Mouse (Mus musculus): ENCODE measurements at regions not wholly inside any gene's neighbourhood (a gene's known extent, or its start where the extent isn't known, plus 50 kb on each side); places are given as distances from the start of the nearest gene placed in this dataset.
A peak's percentile ranks its signal among the peaks of the same experiment; 100 is the strongest.

DNA sequence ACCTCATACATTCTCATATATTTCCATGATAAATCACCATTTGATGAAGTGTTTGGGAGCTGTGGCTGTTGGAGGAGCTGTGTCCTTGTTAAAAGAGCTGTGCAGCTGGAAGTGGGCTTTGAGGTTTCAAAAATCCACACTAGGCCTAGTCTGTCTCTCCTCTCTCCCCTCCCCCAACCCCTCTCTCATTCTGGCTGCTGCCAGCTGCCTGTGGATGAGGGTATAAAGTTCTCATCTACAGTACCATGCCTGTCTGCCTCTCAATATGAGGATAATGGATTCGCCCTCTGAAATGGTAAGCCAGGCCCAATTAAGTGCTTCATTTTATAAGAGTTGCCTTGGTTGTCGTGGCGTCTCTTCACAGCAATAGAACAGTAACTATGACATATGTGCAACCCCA is 501.4 kb upstream of the Castor2 start:
- ATAC-seq (ENCODE audit: insufficient number of reproducible peaks, low FRiP score, low TSS enrichment), result no peak

DNA sequence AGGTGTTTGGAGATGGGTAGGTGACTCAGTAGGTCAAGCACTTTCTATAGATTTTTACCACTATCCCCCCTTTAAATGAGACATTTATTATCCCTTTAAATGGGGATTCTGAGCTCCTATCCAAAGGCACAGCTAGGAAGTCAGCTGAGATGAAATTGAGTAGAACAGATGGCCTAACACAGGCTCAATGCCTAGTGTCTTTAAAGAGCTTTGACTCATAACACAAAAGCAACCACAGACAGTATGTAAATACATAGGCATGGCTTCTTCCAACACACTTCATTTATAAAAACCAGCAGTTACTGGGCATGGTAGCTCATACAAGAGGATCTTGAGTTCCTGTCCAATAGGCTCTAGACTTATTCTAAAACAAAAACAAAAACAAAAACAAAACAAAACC is 513.0 kb upstream of the Castor2 start:
- no peak for ATAC-seq (ENCODE audit: insufficient number of reproducible peaks, low FRiP score, low TSS enrichment)

DNA sequence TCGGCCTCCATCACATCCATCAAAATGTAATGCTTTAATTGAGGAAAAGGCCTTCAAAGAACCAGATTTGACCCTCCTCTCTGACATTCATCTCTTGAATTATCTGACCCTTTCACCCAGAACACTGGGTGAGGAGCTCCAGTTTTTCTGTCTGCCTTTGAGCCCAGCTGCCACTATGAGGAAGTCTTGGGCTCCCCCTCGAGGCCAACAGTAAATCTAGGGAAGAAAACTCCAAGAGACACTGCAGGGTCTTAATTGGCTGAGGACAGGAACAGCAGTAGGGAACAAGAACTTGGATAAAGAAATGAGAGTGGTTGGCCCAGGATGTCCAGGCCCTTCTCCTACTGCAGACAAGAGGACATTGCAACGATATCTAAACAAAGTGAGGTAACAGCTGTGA is 514.3 kb upstream of the Castor2 start:
- ATAC-seq (ENCODE audit: insufficient number of reproducible peaks, low FRiP score, low TSS enrichment), result no peak

DNA sequence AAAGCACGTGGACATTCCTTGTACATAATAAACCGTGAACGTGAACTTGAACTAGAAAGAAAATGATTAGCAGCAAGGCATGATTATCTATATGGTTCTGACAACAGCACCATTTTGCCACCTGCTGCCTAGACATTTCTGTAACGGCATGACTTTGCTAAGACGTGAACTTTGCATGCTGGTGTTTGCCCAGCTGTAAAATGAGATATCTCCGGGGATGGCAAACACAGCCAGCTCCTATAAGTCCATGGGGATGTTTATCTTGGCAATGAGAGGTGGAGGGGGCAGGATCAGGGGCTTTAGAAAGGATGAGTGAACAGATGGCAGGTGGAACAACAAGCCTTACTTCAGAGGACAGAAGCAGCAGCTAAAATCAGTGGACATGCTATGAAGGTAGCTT is 522.9 kb upstream of the Castor2 start:
- ATAC-seq (ENCODE audit: insufficient number of reproducible peaks, low FRiP score, low TSS enrichment), result no peak

DNA sequence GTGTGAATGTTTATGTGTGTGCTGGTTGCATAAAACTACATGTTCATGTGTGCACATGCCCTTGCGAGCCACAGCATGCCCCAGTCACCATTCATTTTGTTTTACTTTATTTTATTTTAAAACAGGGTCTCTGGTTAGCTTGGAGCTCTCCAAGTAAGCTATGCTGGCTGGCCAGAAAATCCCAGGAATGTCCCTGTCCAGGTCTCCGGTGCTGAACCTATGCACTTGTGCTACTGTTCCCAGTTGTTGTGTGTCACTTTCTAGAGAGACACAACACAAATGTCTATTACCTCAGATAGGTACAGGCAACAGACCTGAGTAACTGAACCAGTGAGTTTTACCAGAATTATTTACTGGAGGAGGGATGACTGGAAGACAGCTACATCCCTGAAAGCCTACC is 530.4 kb upstream of the Castor2 start:
- ATAC-seq (ENCODE audit: insufficient number of reproducible peaks, low FRiP score, low TSS enrichment), result no peak

DNA sequence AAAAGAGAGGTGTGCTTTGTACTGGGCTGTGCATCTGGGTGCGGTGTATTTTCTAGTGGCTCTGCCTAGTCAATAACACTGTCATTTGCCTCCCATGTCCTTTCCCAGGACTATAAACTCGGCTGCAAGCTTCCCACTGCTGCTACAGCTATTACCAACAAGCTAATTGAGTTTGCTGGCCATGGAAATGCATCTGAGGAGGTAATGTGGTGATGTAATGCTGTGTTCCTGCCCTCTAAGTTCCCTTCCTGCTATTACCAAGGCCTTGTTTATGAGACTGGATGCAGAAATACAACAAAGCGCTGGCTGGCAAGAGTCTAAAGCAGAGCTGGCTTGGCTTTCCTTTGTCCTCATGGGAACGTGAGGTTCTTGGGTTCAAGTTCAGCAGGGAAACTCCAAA is 533.0 kb upstream of the Castor2 start:
- ATAC-seq (ENCODE audit: insufficient number of reproducible peaks, low FRiP score, low TSS enrichment), result no peak

DNA sequence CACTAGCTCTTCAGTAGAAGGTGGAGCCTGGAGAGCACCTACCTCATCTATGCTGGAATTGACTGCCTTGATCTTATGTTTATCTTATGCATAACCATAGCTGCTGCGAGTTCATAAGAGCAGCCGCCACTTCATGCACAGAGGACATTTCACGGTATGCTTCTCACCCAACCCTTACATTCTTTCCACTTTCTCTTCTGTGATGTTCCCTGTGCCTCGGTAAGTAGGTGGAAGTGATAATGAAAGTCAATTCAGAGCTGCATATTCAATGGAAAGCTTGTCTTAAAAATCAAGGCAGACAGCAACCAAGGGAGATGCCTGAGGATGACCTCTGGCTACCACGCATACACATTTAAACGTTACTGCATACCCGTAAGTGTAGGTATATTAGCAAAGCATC is 548.9 kb upstream of the Castor2 start:
- no peak for ATAC-seq (ENCODE audit: insufficient number of reproducible peaks, low FRiP score, low TSS enrichment)

DNA sequence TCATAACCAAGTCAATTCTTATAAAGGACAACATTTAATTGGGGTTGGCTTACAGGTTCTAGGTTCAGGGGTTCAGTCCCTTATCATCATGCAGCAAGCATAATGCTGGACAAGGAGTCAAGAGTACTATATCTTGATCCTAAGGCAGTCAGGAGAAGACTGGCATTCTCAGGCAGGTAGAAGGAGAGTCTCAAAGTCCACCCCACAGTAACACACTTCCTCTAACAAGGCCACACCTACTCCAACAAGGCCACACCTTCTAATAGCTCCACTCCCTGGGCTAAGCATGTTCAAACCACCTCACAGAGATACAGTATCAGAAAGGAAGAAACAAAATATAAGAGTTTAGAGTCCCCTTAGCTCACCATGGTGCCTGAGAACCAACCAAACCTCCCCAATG is 557.3 kb upstream of the Castor2 start:
- no peak for ATAC-seq (ENCODE audit: insufficient number of reproducible peaks, low FRiP score, low TSS enrichment)

DNA sequence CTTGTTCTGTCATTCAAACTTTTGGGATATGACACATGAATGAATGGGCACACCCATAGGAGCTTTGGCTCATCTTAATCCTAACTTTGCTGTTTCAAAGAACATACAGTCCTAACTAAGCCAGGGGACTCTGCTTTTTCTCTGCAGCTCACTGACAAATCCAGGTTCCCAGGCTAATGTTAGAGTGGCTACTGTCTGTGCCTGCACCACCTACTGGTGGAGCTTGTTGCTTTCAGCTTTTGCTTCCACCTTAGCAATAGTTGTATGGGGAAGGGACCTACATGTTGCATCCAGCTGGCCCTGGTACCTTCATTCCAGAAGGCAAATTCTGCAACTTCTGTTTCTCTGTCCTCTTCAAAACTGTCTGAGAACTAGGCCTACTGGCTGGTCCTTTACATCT is 566.8 kb upstream of the Castor2 start:
- no peak for ATAC-seq (ENCODE audit: insufficient number of reproducible peaks, low FRiP score, low TSS enrichment)

DNA sequence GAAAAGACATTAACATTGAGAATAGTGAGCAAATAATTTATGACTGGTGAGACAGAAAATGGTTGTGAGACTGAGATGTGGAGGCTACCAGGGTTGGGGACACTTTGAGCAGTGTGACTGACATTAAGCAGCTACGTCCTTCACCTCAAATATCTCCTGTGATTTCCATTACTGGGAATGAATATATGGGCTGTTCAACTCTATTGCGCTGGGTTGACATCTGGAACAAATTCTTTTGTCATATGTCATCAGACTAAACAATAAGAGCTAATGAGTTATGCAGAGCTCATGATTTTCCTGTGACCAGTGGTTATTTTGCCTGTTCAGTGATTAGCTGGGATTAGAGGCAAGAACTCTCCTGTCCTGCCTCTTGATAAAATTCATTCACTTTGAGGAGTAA is 593.9 kb upstream of the Castor2 start:
- ATAC-seq (ENCODE audit: insufficient number of reproducible peaks, low FRiP score, low TSS enrichment), result no peak

DNA sequence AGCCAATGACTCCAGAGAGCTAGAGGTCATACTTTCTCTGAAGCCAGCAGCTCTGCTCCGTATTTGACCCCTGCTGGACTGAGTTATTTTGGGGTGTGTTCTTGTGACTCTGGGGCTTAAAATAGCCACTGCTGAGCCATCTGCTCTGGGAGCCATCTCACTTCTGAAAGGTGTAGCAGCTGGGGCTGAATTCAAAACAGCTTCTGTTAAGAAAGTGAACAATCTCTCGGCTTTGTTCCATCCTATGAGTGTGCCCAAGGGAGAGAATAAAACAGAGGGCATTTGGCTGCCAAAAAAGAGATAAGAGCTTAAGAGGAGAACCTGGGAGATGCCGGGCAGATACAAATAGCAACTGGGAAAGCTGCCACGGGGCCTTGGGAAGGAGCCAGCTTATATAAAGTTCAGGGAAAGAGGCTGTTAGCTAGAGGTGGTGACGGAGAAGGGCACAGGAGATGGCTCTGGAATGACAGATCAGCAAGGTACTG is 611.7 kb upstream of the Castor2 start:
- ATAC-seq (ENCODE audit: insufficient number of reproducible peaks, low FRiP score, low TSS enrichment), result peak; percentile 88

DNA sequence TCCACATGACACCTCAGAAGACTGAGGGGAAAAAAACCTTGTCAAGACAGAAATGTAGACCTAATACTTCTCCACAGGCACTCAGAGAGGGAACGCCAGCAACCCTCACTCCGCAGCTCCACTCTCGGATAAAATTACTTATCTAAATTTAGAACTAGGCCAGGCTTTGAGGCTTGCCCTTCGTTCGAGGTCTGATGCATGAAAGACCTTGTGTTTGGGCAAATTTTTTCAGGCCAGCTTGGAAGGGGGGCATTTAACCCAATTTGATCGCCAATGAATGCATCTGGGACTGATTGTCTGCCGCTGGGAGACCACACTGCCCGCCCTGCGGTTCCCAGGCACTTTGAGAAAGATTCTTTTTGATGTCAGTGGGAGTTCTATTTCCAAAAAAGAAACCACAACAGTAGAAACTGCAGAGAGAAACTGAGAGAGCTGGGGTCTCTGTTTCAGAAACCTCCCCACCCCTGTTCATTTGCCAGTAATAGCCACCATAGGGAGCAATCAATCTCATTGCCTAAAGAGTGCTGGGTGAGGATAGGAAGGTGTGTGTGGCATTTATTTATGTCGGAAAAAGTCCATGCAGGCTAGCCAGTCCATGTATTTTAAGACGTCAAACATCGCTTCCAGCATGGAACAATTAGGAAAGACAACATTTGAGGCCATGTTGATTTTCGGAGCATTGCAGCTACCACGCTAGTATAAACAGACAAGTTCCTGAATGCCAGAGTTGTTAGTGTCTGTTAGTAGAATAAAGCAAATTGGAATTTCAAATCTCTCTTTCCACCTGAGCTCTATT is 617.0 kb upstream of the Castor2 start:
- peak; percentile 45; the same call in 1 of the 2 replicates for ATAC-seq (ENCODE audit: insufficient number of reproducible peaks, low FRiP score, low TSS enrichment)

DNA sequence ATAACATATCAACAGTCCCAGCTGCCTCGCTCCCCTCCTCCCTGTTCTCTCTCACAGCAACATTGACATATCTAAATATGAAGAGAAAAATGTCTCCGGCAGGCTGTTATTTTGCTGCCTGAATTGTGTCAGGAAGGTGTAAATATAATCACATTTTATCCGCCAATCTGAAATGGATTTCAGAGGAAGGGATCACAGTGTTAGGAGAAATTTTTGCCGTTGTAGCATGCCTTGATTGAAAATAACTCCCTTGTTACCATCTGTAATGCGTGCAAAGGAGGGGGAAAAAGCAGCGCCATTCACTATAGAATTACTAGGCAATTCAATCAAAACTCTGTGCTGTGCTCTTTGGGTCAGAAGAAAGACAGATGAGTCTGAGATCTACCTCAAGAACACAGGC is 620.3 kb upstream of the Castor2 start:
- no peak for ATAC-seq (ENCODE audit: insufficient number of reproducible peaks, low FRiP score, low TSS enrichment)

DNA sequence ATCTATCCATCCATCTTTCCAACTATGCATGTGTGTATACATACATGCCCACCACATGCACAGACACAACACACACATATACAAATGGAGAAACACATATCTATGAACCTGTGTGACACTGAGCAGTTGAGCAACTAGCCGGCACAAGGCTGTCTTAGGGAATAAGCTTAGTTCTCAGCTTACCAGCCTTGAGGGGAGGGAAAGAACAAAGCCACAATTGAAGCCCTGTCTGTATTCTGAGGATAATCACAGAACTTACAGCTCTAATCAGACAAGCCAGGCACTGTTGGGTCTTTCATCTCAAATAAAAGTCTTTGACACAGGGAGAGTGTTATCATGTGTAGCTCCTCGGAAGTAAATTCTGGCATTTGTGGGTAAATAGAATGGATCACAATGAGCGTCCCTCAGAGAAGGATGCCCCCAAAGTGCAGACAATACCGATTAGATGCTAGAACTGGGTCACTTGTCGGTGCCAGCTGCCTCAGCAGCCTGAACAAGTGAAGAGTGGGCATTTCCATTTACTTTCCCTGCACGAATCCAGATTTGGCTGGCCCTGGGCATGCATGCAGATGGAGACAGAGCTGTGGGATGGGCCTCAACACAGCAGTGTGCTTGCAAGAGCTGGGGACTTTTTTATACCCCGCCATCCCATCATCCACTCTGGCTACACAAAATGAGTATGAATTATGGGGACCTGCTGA is 646.0 kb upstream of the Castor2 start:
- ATAC-seq (ENCODE audit: insufficient number of reproducible peaks, low FRiP score, low TSS enrichment), result peak; percentile 36; the same call in 1 of the 2 replicates

DNA sequence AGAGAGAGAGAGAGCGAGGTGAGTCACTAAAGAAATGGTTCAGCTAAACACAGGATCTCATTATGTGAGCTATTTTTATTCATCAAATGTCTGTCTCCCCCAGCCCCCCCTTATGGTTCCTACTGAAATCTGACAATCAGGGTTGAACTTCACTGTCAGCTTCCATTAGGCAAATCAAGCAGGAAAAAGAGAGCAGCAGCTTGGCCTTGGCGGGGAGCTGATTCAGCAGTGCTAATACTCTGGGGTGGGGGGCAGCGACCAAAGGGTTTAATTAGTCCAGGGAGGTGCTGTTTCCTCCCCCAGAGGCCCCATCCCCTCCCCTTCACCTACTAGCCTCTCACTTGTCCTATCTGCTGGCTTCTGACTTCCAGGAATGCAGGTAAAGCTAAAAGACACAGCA is 649.6 kb upstream of the Castor2 start:
- no peak for ATAC-seq (ENCODE audit: insufficient number of reproducible peaks, low FRiP score, low TSS enrichment)

DNA sequence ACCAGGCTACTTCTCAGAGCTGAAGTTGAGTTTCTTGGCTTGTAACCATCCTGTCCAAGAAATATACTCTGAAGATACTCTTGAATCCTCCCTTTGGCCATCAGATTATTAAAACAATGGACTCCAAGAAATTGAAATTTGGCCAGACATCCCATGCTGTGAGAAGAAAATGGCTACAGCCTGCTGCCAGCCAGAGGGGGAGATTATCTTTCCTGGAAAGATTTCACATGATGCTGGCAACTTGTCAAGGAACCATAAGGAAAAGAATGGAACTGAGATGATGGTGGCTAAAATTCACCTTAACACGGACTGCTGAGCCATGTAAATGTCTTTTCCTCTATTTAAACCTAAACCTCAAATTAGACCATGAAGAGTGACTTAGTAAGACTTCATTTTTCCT is 698.7 kb upstream of the Castor2 start:
- ATAC-seq (ENCODE audit: insufficient number of reproducible peaks, low FRiP score, low TSS enrichment), result no peak

DNA sequence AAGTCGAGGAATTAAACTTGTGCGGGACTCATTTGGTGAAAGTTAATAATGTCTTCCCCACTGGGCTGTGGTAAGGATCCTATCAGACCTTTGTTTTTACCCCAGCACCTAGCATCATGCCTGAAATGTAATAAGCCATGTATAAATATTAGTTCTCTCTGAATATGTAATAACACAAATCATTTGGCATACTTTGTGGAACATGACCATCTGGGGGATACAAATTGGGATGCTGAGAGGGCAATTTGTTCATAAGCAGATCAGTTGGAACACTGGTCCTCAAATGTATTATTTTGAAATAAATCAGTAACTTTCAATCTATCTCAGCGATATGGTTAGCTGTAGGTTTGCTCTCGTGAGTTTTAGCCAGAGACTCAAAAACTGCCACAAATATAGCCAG is 709.6 kb upstream of the Castor2 start:
- ATAC-seq (ENCODE audit: insufficient number of reproducible peaks, low FRiP score, low TSS enrichment), result no peak

DNA sequence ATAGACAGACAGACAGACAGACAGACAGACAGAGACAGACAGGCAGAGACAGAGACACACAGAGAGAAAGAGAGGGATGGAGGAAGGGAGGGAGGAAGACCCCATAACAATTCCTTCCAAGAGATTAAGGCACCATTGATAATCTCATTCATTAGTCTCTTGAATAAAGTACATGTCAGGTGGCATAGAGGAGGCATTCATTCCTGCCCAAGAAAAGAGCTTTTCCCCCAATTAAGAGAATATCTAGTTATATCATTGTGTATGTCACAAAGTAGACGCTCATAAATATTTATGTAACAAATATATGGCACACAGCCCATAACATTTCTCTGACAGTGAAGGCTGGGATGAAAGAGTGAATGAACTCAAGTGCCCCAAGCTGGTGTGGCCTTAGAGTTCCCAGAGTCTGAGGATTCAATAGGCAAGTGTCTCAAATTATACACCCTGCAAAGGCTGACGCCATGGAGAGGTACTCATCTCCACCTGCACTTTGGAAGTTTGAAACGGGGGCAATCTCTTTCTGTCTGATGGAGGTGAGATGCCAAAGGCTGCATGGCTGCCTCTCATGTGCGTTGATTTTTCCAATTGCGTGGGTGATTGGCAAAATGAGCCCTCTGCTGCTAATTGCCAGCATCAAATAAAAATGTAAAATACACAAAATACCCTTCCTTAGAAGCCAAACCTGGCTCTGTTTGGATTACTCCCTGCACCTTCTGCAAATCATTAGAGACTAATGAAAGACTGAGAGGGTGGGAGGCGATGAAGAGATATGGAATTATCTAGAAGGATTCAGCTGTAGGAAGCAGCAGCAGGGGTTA is 710.3 kb upstream of the Castor2 start:
- ATAC-seq (ENCODE audit: insufficient number of reproducible peaks, low FRiP score, low TSS enrichment), result no peak

DNA sequence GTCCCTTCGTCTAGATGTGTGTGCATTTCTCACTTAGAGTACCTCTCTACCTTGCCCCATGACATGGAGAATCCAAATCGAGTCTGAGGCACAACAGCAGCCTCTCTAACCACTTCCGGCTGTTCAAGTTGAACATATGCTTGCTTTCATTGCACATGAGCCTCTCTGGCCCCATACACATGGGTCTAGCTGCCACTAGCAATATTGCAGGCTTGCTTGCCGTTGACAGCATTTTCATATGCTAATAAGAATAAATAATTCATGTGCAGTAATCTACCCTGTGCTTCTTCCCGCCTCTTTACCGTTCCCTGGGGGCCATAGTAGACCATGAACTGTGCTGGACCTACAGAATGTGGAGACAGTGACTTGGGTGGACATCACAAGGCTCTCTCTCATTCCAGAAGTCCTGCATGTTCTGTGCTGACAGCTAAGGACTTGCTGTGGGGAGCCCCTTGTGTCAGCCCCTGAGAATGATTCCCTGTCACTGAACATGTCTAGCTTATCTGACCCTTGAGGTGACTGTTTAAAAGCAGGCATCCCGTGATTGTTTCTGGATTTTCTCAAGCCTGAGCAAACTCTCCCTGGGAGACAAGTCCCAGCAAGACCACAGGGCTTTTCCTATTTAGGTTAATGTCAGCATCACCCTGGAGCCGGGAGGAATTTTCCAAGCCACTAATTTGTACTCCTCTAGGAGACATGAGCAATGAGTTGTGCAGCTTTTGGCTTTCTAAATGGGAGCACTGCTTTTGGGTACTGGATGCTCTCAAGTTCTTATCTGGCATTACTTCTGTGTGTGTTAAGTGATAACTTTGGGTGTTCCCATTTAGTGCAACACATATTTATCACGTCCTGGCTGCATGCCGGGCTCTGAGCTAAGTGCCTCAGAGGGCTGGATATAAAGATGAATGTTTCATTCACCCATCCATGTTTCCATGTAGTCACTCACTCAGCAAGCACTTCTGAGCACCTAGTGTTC is 713.8 kb upstream of the Castor2 start:
- ATAC-seq (ENCODE audit: insufficient number of reproducible peaks, low FRiP score, low TSS enrichment), result no peak

DNA sequence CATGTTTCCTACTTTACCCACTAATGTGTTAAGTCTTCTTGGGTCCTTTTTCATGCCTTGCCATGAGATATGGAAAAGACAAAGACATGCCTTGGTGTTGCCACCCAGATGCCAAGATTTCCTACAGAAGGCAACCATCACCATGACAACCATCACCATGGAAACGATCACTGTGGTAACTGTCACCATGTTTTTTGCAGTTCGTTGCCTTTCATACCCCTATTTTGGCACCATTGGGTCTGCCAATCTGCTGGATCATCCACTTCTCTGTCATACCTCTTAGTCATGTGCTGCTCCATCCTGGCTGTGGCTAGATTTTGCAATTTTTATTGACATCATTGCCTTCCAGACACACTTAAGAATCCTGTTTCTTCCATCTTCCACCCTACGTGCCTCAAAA is 733.7 kb upstream of the Castor2 start:
- ATAC-seq (ENCODE audit: insufficient number of reproducible peaks, low FRiP score, low TSS enrichment), result no peak
